Mouse (Mus musculus) thymus, postnatal 25 days (tissue): ENCODE data around the gene Insm1.

Source experiments
- DNase-seq: peaks from one replicate; pipeline ENCODE4 v3.0.0; 2022

The Insm1 gene

GRCm38 (mm10) chr2:146225818-146226217, 4.1 kb downstream of the Insm1 start:
- no peak for DNase-seq

DNA sequence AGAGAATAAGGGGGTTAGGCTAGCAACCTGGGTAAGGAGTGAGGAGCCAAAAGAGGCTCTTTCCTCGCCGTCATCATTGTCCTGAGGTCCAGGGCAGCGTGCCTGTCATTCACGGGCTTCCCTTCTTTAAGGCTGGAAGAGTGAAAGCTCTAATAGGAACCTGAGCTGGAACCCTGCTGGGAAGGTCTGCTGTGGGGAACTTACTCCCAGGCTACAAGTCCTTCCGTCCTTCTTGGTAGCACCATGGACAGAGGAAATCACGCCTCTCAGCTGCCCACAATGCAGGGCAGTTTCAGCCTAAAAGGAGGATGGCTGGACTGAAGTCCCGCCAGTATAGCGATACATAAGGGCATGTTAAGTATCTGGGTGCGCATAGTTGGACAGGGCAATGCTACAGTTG, 4.8 kb downstream of the Insm1 start:
- no peak for DNase-seq

GRCm38 (mm10) chr2:146227646-146228045, 5.9 kb downstream of the Insm1 start:
- DNase-seq = no peak

DNA sequence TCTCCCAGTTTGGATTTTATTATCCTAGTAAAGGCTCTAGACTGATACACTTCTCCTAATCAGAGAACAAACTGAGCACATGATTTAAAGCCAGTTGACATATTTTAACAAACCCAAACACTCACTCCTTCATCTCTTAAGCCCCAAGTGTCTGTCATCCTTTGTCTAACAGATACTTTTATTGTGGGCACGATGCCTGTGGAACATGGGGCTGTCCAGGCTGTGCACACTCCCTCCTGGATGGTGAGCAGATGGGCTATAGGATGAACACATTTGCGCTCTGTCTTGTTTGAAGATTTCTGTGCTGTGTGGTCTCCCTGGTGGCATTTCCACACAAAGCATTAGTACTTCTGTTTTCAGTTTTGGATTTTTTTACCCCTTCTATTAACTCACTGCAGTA, 6.7 kb downstream of the Insm1 start:
- no peak for DNase-seq

DNA sequence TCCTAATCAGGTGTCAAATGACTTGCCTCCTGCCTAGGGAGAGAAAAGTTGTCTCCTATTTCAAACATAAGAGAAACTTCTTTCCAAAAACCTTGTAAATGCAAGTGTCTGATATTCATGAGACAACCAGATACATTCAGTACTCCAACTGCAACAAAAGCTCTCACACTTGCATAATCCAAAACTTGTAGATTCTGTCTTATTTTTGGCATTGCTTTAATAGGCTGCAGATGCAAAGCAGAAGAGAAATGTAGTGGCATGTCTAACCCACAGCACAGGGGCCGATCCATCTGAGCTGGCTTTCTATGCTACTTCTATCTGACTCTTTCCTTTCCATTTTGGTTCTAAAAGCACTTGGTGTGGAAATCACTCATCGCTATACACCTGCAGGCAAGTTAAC, 9.8 kb downstream of the Insm1 start:
- no peak for DNase-seq

GRCm38 (mm10) chr2:146239196-146239747, 17.6 kb downstream of the Insm1 start:
- DNase-seq = no peak

DNA sequence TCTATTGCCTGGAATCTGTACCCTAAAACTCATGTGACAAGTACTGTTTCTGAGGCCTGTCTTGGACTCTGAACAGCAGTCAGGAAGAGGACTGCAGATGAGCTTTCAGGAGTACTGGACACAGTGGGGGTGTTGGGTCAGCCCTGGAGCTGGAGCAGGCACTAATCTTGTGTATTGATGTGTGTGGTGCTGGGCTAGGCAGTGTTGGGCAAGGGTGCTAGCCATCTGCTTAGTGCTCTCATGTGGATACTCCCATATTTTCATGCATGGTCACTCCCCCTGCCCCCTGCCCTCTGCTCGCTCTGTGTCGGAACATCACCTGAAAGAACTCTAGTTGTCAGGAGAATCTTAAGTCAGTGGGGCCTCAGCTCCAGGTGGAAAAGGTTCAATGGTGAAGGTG, 22.3 kb downstream of the Insm1 start:
- no peak for DNase-seq

DNA sequence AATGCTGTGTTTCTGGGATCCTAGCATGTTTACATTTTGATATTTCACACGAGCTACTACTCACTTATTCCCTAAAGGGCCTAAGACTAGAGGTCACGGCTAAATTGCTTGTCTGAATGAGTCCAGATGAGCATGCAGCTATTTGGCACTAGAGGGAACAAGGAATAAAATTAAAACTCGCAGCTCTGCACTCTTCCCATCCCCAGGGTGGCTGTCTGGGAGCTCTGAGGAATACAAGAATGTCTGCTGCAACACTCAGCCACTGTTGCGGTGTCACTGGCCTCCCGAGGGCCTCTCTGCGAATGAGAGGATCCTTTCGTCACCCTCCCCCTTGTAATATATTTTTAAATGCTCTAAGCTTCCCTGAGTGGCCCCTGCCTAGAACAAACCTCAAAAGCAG, 23.7 kb downstream of the Insm1 start:
- no peak for DNase-seq

- no peak for DNase-seq
Observed at GRCm38 (mm10) chr2:146246409-146247075, 24.8 kb downstream of the Insm1 start.

GRCm38 (mm10) chr2:146247576-146247975, 25.9 kb downstream of the Insm1 start:
- DNase-seq = no peak

- no peak for DNase-seq
Observed at GRCm38 (mm10) chr2:146249033-146249432, 27.3 kb downstream of the Insm1 start.

DNA sequence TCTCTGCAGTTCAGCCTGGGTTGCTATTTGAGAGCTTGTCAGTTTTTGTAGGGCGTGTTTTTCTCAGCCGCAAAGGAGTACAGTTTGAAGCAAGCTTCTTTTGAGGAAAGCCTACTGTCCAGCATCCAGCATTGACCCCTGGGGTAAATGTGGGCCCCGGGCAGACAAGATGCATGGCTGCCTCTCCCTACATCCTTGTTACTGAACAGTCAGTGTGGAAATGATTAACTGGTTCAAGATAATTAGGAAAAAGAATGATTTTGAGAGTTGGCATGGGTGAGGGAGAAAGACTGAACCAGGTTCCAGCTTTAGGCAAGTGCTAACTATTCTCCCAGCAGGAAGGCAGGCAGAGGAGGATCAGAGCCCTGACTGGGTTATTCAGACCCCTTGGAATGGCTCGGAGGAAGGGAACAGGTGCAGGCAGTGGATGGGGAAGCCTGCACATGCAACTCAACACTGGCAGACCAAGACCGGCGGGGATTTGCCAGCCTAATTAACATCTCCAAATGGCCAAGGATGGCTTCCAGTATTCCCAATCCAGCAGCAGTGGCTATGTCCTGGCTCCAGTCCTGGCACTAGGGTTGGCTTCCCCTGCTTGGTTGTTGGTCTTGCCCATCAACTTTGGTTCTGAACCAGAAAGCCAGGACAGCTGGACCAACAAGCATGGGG, 28.6 kb downstream of the Insm1 start:
- no peak for DNase-seq

DNA sequence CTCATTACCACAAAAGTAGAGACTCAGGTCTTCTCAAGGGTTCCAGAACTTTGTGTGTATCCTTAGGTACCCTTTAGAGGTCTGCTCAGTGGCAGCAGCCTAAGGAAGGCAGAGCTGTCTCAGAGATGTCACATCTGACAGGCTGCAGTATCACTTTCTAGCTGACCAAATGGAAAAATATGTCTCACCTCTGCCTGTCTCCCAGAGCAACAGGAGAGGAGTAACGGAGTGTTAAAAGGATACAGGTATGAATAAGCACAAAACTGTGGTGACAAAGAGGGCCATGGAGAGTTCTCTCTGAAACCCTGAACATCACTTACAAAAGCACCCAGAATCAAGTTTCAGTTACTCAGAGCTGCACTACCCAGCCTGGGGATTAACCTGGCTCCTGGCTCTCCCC, 32.7 kb downstream of the Insm1 start:
- DNase-seq = no peak

- no peak for DNase-seq
Observed at GRCm38 (mm10) chr2:146255636-146256035, 33.9 kb downstream of the Insm1 start.

DNA sequence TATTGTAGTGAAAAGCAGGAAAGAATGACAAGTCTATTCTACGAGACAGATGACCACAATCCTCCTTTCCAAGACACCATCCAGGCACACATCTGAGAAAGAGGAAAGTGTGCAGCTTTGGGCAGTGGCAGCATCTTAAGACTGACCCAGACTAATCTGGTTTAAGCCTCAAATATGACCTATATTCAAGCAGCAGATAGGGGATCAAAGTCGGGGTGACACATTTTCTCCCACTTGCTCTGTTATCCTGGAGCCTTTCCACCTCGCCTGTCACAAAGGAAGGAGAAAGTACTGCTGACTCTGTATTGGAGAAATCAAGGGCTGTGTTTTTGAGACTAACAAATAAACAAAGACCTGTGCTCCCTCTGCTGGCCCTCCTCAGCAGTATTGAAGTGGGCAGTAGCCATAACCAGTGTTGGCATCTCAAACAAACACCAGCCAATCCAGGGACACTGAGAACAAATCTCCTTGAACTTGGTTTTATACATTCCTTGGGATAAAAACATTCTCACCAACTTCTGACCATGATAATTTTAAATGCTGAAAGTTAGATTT, 34.7 kb downstream of the Insm1 start:
- DNase-seq = no peak

- no peak for DNase-seq
Observed at GRCm38 (mm10) chr2:146257037-146257436, 35.3 kb downstream of the Insm1 start.

GRCm38 (mm10) chr2:146257609-146258008, 35.9 kb downstream of the Insm1 start:
- DNase-seq = no peak

GRCm38 (mm10) chr2:146258736-146259469, 37.2 kb downstream of the Insm1 start:
- no peak for DNase-seq

DNA sequence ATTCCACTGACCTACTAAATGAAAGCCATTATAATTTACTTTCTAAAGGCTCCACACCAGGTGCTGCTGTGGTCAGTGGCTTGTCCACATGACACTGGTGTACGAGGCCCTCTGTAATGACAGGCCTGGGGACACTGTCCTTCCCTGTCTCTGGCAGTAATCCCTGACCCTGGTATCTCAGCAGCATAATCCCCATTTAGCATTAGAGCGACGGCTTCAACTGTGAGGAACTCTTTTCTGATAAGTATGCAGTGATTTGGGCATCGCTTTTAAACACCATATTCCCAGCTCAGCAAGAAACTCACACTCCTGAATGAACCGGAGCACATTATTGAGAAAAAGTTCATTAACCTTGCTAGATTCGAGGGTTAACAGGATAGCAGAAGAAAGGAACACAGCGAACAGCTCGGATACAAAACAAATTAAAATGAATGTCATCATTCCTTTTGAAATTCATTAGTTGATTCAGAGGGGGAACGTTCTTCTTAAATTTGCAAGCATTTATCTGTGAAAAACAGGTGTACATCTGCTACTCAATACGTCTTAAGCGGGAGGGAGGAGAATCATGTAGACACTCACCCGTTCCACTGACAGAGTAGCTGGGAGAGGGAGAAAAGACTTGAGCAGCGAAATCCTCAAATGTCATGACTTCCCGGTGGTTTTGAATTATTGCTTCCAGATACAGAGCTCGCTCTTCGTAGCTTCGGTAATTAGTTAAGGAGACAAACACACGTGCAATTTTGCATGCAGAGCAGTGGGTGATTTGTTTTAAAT, 38.3 kb downstream of the Insm1 start:
- DNase-seq = no peak

GRCm38 (mm10) chr2:146261146-146261545, 39.4 kb downstream of the Insm1 start:
- DNase-seq = no peak

- DNase-seq = no peak
Observed at GRCm38 (mm10) chr2:146262215-146262614, 40.5 kb downstream of the Insm1 start.

- DNase-seq = no peak
Observed at GRCm38 (mm10) chr2:146262966-146263365, 41.2 kb downstream of the Insm1 start.

DNA sequence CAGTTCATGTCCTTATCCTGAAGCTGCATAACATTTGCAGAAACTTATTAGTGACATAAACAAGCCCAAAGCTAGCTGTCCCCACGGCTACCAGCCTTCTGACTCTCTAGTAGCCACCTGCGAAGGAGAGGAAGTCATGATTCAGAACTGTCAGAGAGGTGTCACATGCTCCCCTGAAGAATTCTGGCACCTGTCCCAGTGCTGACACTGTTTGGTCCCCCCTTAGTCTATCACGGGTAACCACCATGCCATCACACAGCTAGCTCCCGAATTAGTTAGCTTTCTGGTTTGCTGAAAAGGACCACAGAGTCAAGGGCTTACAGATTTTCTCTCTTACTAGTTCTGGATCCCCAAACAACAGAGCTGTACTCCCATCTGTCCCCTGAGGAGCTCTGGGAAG, 43.3 kb downstream of the Insm1 start:
- DNase-seq = no peak
